Mouse (Mus musculus): Measurements from ENCODE around the gene Atg4d.

DNA sequence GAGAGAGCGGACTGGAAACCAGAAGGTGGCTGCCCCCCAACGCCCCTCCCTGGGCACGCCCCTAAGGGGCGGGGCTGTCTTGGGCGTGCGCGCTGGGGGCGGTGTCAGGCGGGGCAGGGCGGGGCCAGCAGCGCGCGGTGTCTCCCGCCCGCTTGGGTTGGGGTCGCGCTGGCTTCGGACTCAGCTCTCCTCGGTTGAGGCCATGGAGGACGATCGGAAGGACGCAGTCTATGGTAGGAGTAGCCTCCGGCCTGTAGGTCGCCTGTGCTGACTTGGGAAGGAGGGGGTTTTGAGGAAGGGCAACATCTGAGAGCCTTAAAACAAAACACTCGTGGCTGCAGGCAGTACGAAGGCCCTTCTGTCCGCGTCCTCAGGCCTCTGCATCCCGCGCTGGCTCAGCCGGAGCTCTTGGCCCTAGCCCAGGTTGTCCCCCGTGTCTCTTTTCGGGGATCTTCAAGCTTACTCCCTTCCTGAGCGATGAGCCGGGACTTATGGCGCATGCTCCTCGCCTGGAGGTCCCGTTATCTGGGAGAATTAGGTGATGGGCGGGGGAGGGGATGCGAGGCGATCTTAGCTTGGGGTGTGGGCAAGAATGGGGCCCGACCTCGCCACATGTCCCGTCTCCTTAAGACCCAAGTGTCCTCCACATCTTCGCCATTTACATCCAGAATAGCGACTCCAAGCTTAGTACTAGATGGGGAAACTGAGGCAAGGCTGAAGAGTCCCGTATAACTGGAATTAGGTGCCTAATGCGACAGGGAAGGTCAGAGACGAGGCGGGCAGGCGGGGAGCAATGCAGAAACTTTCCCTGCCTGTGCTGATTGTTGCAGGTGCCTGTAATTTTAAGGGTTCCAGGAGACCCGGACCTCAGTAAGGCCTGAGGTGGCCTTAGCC, 55.8 kb downstream of the Atg4d start, which contains the start of gene Slc44a2:
- peak; percentile 36 for TF ChIP-seq CTCF (IDR thresholded peaks at IDR 0.05)
- no peak for TF ChIP-seq EP300 (IDR thresholded peaks at IDR 0.05)

Measured in lung, postnatal 0 days (tissue).